ENCODE assay signal across 22 mouse cellular contexts in genomic region chr9:45851776-45852175, GRCm38 (mm10).
"Had no signal": no experiment of that assay in that cellular context is flagged by ENCODE, and none has a peak within 500 bp of the region (broad histone marks: within the 10 kb centered on the region; RNA-seq: fewer than 3 reads in every experiment).

No protein-coding gene starts in this region.

- ATAC-seq: inflammation-experienced regulatory T-cells, adult 6 months; intestine, embryonic 16.5 days; midbrain, embryonic 15.5 days had no signal

- H3K27me3 ChIP-seq: limb, embryonic 13.5 days; lung, embryonic 15.5 days; midbrain, embryonic 15.5 days; neural tube, embryonic 12.5 days; neural tube, embryonic 15.5 days had no signal

- H3K4me2 ChIP-seq: limb, embryonic 13.5 days; lung, embryonic 15.5 days; midbrain, embryonic 15.5 days; neural tube, embryonic 12.5 days; neural tube, embryonic 15.5 days had no signal

- H3K4me3 ChIP-seq: layer of hippocampus, adult 2 months; limb, embryonic 10.5 days; limb, embryonic 13.5 days; lung, embryonic 15.5 days; megakaryocyte, embryonic 14.5 days; midbrain, embryonic 10.5 days; midbrain, embryonic 15.5 days; neural tube, embryonic 12.5 days; neural tube, embryonic 15.5 days had no signal

- H3K9ac ChIP-seq: limb, embryonic 13.5 days; lung, embryonic 15.5 days; midbrain, embryonic 15.5 days; neural tube, embryonic 12.5 days; neural tube, embryonic 15.5 days had no signal

- H3K9me3 ChIP-seq: limb, embryonic 10.5 days; limb, embryonic 13.5 days; lung, embryonic 15.5 days; megakaryocyte, embryonic 14.5 days; midbrain, embryonic 10.5 days; midbrain, embryonic 15.5 days; neural tube, embryonic 12.5 days; neural tube, embryonic 15.5 days had no signal

- H3K27ac ChIP-seq: limb, embryonic 10.5 days; limb, embryonic 13.5 days; lung, embryonic 15.5 days; midbrain, embryonic 10.5 days; midbrain, embryonic 15.5 days; neural tube, embryonic 12.5 days; neural tube, embryonic 15.5 days had no signal

- DNase-seq: kidney, adult 2 months; kidney, postnatal 14 days; layer of hippocampus, adult 9-11 months; lung, adult 18-20 months; lung, postnatal 10 days; lung, postnatal 36 days; right cerebral cortex, adult 18-20 months; right cerebral cortex, postnatal 14 days; right cerebral cortex, postnatal 4 days; thymus, adult 18-20 months; thymus, postnatal 36 days had no signal
